Mouse (Mus musculus) regulatory T cell (primary cell): ENCODE results near the gene Spns1.
"Not testable (repeated sequence)": the region's sequence is repeated elsewhere in the genome, so short reads cannot be mapped to it uniquely, and the experiment has no call there.

Experiments used
- in situ Hi-C: fragments of 300-600 bp; cut with MboI, MseI; formaldehyde crosslinking; loops from one replicate; pipeline ENCODE4 v1.15.1; 2025; ENCODE audit warnings: high pct_unique_total_duplicates

Gene Spns1

DNA sequence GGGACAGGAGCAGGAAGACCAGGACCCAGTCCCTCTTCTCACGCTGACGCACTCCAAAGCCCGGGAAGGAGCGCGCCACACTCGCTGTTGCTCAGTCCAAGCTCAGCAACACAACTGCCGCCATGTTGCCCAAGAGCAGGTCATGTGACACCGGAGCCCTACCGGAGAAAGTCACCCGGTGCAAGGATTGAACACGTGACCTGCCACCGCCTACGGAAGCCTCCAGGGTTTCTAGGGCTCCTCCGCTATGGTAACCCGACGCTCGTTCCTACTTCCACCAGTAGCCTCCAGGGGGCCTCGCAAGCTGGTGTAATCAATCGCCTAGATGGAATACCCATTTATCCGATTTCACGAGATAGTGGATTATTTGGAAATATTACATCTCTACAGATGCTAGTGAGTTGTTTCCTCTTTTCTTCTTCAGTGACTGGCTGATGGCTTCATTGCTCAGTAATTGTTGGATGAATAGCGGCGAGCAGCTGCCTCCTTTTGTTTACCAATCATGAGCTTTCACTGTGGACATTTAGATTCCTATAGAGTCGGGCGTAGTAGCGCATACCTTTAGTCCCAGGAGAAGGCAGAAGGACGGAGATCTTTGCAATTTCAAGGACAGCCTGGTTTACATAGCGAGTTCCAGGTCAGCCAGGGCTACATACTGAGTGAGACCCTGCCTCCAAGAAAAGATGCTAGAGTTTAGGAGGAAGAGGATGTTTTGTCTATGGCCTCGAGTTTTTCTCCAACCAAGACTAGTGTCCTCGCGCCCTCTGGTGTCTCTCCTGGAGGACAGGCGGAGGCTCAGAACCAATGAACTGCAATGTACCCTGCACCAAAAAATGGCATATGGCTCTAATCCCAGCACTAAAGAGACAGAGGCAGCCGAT lies at the start of gene Spns1:
TSS of gene Spns1 (minus strand) at position 173 of the 881 bp plus-strand sequence.
- in situ Hi-C loops = no loop called here

DNA sequence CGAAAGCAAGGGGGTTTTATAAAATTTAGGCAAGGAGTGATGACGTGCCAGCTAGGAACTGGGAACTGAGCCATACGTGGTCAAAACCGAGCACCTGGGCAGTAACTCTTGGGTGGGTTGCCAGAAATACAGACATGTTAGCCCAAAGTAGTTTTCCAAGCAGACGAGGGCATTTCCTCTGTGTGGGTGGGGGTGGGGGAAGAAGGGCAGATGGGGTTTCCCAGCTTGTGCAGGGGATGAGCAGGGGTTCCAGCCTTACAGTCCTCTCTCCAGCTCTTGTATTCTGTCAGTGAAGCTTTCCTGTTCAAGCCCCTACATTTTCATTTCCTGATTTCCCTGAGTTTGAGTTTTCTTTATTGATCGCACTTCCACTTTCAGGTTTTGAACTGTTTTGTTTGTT lies 46.9 kb upstream of the Spns1 start:
- in situ Hi-C loops = no loop called here

DNA sequence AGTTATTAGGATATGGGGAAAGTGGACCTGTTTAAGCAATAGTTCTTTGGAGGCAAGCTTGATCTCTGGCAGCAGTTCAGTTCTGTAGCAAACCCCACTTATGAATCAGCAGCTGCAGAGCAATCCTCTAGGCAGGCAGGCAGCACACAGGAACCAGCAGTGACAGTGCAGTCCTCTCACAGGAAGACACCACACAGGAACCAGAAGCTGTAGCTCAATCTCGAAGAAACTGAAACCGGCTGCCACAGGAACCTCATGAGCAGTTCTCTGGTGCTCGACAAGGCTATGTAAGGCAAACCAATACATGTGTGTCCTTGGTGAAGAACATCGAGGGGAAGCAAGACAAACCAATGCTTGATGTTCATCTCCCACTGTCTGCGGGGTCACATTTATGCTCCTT lies 44.5 kb upstream of the Spns1 start:
- in situ Hi-C loops = no loop called here

DNA sequence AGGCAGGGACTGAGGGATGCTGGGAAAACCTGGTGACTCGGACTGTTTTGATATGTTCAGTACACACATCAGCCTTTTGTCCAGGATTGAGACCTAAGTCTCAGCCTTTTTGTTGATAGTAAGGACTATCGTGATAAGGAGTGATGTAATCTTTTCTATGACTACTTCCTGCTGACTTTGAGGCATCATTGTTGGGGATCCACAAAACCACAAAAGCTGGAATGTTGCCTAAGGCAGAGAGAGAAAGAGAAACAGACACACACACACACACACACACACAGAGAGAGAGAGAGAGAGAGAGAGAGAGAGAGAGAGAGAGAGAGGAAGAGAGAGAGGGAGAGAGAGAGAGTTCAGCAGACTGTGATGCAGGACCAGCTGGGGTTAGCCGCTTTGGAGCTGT lies 41.2 kb upstream of the Spns1 start:
- in situ Hi-C loops = no loop called here

DNA sequence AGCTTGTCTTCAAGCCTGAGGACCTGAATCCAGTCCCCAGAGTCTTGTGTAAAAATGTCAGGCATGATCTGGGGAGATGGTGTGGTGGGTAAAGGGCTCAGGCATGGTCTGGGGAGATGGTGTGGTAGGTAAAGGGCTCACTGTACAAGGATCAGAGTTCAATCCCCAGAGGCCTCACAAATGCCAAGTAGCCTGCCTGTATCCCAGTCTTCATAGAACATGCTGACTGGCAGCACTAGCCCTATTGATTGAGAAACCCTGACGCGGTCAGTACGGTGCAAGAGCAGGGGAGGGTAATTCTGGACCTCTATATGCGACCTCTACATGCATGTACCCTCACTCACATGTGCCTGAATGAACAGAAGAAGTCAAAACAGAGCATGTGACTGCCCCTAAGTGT lies 40.4 kb upstream of the Spns1 start:
- in situ Hi-C loops = no loop called here

DNA sequence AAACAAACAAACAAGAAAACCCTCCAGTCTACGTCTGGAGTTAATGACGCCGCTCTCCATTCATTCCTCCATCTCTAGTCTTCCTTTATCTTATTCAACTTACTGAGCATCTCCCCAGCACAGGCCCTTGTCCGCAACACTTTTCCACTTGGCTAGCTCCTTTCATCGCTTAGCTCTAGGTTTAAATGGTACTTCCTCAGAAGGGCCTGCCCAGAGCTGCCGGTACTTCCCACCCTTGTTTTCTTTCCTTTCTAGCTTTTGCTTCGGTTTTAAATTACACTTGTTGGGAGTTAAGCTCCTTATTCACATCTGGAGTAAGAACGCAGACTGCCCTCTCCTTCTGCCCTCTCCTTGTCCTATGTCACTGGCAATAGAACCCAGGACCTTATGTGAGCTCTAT lies 39.8 kb upstream of the Spns1 start:
- in situ Hi-C loops = no loop called here

- in situ Hi-C loops = no loop called here
These were observed 39.4 kb upstream of the Spns1 start for GRCm38 (mm10) chr7:126416615-126417014.

DNA sequence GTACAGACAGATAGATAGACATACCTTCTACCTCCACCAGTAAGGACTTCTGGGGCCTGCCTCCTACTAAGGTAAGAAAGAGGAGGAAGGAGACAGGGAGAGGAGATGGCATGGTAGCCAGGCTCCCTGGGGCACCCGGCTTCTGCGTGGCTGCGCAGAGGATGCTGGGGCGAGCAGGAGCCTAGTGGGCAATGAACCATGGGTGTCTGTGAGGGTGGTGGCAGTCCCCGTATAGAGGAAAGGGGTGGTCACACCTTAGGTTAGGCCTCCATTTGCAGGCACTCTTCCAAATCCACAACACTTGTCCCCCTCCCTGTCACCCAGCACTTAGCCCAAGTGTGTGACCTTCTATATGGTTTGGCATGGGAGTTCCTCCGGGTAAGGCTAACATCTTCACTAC lies 37.5 kb upstream of the Spns1 start, which contains the start of gene Cd19:
TSS of gene Cd19 (minus strand) at position 165 of the 400 bp plus-strand sequence.
- in situ Hi-C loops = no loop called here

- in situ Hi-C loops = no loop called here
These were observed 33.8 kb upstream of the Spns1 start for GRCm38 (mm10) chr7:126411061-126411460.

- in situ Hi-C loops = loop anchor here (5.0 kb wide), 1 partner anchor 119 kb away; no protein-coding TSS in a partner anchor
These were observed 31.4 kb upstream of the Spns1 start for GRCm38 (mm10) chr7:126408686-126409085.

GRCm38 (mm10) chr7:126402518-126402917 lies 25.3 kb upstream of the Spns1 start:
- in situ Hi-C loops = not testable (repeated sequence)

DNA sequence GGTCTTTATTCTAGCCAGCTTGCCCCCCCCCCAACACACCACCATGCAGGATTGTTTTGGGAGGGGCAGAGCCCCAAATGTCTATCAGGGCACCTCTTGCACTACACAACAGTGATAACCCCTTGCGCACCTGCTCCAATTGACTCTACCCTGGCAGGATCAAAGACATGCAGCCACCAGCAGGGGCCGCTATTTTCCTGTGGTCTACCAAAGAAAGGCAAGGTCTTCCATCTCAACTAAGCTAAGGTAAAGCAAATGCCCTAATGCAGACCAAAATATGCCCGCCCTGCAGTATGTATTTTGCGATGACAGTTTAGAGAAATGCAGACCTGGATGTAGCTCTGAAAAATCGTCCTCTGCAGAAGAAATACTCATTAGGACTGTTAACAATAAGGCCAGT lies 22.3 kb upstream of the Spns1 start:
- in situ Hi-C loops = loop anchor here (5.0 kb wide), 1 partner anchor 73 kb away; no protein-coding TSS in a partner anchor

GRCm38 (mm10) chr7:126397822-126398221 lies 20.6 kb upstream of the Spns1 start:
- in situ Hi-C loops = loop anchor here (5.0 kb wide), 1 partner anchor 74 kb away; no protein-coding TSS in a partner anchor

DNA sequence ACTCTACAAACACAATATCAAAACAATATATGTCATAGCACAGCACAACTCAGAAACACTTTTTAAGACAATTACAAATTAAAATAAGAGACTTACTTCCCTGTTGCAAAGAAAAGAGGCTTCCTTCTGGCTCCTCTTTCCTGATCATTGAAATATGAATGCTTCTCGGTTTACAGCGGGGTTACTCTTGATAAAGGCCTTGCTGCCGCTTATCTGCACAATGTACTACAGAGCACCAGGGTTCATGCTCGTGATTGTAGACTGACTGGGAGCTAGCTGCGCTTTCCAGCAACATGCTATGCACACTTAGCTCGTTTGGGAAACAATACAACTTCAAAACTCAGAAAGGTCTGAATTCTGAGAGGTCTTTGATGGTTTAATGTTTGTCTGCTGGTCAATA lies 20.0 kb upstream of the Spns1 start:
- in situ Hi-C loops = loop anchor here (5.0 kb wide), 1 partner anchor 75 kb away; no protein-coding TSS in a partner anchor

- in situ Hi-C loops = loop anchor here (5.0 kb wide), 1 partner anchor 76 kb away; no protein-coding TSS in a partner anchor
These were observed 19.3 kb upstream of the Spns1 start, which contains the start of gene Nfatc2ip for GRCm38 (mm10) chr7:126396298-126397119. TSS of gene Nfatc2ip (minus strand) at chr7:126396737.

GRCm38 (mm10) chr7:126392086-126392884 lies 15.0 kb upstream of the Spns1 start:
- in situ Hi-C loops = not testable (repeated sequence)

DNA sequence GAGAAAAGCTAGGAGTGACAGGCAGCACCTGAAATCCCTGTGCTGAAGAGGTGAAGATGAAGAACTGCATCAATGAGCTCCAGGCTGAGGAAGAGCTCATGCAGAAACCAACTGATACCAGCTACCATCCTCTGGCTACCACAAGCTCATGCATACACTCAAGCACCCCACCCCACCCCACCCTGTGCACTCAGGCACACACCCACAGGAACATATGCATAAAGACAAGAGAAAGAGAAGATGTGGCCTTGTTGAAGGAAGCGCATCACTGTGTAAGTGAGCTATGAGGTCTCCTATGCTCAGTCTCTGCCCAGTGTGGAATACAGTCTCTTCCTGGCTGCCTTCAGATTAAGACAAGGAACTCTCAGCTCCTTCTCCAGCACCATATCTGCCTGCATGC lies 10.9 kb upstream of the Spns1 start:
- in situ Hi-C loops = no loop called here

- in situ Hi-C loops = no loop called here
These were observed 6.3 kb upstream of the Spns1 start for GRCm38 (mm10) chr7:126383565-126383964.

DNA sequence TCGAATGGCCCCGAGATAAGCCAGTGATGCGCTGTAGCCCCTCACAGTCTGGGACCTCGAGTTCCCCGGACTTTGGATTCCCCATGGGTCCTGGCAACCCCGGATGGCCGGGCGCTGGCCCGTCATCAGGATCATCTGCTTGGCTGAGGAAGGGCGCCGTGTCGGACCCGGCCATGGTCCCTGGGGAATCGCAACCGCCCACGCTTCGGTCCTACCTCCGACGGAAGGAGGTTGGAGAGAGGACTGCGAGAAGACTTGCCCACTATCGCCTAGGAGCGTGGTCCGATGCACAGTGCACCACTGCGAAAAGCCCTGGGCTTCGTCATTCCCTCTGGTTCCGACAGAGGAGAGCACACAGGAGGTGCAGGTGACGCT lies 360 bp downstream of the Spns1 start:
- in situ Hi-C loops = no loop called here

- in situ Hi-C loops = no loop called here
These were observed 2.2 kb downstream of the Spns1 start for GRCm38 (mm10) chr7:126375012-126375411.

GRCm38 (mm10) chr7:126374526-126374925 lies 2.7 kb downstream of the Spns1 start:
- in situ Hi-C loops = no loop called here
